Mouse (Mus musculus): ENCODE results near the gene Slf2. TPM values are rescaled to one million over a fixed set of nuclear protein-coding genes. Genes with fewer than 3 reads are reported as not detected.

Slf2 gene
- polyA plus RNA-seq, 1 experiment from 2014 or later, result 57.0 TPM

DNA sequence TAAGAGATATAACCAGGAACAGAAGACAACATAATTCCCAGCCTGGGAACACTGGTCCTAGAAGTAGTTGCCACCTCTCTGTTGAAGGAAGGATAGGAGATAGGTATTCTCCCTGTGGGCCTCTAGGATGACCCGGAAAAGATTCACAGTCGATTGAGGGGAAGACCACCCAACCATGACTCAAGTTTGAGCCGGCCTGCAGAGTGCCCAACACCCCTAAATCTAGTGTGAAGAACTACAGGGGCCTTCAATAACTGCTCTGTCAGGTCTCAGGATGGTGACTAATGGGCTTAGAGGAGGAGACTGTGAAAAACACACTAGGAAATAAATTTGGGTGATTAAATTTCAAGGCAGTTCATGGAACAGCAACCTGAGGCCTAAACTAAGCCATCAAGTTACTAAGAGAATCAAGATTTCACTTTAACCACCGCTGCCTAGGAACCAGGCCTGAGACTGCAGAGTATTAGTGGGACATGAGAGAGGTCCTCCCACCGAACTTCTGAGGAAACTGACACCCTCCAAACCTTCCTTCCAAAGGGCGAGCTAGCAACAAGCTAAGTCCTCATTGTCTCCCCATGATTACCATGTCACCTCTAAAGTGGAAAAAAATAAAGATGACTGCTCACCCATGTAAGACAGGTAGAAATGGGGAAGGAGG is 27.5 kb upstream of the Slf2 start:
- WGBS, result 64% methylated on average over 6 of the region's 6 CpGs
- Histone ChIP-seq H3K9ac (ENCODE audit: low read length) (no peak overlapping the region), H3K4me2 (ENCODE audit: low read depth, severe bottlenecking) (no peak overlapping the region), H3K27me3 (ENCODE audit: control insufficient read depth, insufficient read depth, low read length) (no peaks in the 10 kb centered on the region), H3K4me1 (ENCODE audit: control insufficient read depth, insufficient read depth, low read length) (peaks cover 4% of the 10 kb centered on the region; the same call in 1 of the 2 replicates), H3K36me3 (ENCODE audit: control insufficient read depth, insufficient read depth, low read length) (no peaks in the 10 kb centered on the region), H3K9me3 (ENCODE audit: control insufficient read depth, low read length) (no peaks in the 10 kb centered on the region), H3K27ac (replicated peaks; ENCODE audit: low read depth, low read length) (no peak overlapping the region), H3K4me3 (ENCODE audit: low read depth, low read length) (no peak overlapping the region)
- DNase-seq (ENCODE audit: low spot score) (no peak), ATAC-seq (ENCODE audit: insufficient number of reproducible peaks, low FRiP score, low TSS enrichment, low read depth) (no peak)

DNA sequence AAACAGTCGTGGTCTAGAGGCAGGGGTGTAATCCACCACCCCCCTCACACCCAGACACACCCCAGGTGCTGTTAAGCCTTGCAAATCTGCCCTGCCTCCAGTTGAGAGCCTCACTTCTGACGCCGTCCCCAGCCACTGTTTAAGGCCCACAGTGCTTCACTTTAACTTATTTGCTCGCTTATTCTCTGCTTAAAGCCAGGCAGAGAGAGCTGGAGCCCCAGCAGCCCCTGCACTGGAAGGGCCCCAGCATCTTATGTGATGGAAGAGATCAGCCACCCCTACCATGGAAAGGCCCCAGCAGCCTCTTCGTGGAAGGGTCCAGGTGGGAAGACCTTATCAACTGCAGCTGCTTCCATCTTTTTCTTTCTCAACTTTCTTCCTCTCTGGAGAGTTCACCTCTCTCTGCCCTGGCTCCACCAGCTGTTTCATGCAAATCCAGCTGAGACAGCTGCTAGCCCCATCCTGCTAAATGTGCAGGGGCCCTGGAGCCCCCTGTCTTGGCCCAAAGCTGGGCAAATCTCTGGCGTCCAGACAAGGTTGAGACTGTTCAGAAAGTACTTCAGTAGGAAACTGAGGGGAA is 26.7 kb upstream of the Slf2 start:
- H3K4me1 ChIP-seq (ENCODE audit: control insufficient read depth, insufficient read depth, low read length), result peaks cover 4% of the 10 kb centered on the region; the same call in 1 of the 2 replicates
- no peaks in the 10 kb centered on the region for H3K27me3 ChIP-seq (ENCODE audit: control insufficient read depth, insufficient read depth, low read length)
- H3K4me2 ChIP-seq (ENCODE audit: low read depth, severe bottlenecking), result no peak overlapping the region
- no peaks in the 10 kb centered on the region for H3K9me3 ChIP-seq (ENCODE audit: control insufficient read depth, low read length)
- WGBS, result 31% methylated on average over 6 of the region's 6 CpGs
- H3K9ac ChIP-seq (ENCODE audit: low read length), result no peak overlapping the region
- no peak for ATAC-seq (ENCODE audit: insufficient number of reproducible peaks, low FRiP score, low TSS enrichment, low read depth)
- H3K36me3 ChIP-seq (ENCODE audit: control insufficient read depth, insufficient read depth, low read length), result no peaks in the 10 kb centered on the region
- DNase-seq (ENCODE audit: low spot score), result no peak
- H3K4me3 ChIP-seq (ENCODE audit: low read depth, low read length), result no peak overlapping the region
- H3K27ac ChIP-seq (replicated peaks; ENCODE audit: low read depth, low read length), result no peak overlapping the region

DNA sequence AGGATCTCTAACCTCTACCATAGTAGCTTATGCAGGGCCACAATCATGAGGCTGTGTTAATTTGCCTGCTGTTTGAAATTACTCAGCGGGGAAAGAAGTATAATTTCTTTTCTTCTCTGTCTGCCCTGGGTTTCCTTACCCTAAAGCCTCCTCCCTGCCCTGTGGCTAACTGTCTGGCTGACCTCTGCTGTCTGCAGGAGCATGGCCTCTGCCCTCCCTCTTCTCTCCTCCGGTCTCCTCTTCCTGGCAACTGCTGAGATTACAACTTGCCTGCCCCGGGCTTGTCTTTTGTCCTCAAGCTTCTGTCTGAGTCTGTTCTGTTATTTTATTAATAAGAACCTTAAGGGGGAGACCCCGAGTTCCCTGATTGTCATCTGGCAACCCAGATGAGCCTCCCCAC is 25.6 kb upstream of the Slf2 start:
- ATAC-seq (ENCODE audit: insufficient number of reproducible peaks, low FRiP score, low TSS enrichment, low read depth), result no peak
- Histone ChIP-seq H3K27ac (replicated peaks; ENCODE audit: low read depth, low read length) (no peak overlapping the region), H3K4me3 (ENCODE audit: low read depth, low read length) (no peak overlapping the region)

DNA sequence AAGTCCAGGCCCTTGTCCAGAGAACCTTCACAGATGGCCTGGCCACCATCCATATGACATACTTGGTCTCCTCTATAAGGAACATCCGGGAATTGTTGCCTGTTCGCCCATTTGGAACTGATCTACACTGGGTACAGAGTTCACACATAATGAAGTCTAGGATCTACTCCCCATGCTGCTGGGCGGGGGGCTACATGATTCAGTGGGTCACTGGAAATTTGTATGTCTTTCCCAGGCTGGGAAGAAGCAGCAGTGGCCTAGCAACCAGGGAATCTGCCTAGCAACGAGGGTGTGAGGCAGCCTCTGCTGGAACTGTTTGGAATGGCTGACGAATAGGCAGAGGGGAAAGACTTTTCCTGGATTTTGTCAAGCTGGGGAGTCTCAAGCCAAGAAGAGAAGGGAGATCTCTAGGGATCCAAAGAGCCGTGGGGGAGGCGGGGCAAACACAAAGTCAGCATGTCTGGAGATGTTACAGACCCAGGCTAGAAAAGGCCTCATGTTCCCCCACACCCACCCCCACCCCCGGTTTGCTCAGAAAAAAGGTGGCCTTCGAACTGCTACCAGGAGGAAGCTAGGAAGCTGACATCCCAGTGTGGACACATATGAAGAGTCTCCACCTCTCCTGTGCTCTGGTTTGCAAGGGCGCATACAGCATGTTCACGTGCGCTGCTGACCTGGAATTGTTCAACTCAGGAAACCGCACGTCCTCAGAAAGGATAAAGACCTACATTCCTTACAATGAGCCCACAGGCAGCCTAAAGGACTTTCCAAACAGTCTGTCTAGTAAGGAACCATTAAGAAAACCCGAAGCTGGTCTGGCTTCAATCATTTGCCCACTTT is 22.9 kb upstream of the Slf2 start:
- Histone ChIP-seq H3K27ac (replicated peaks; ENCODE audit: low read depth, low read length) (no peak overlapping the region), H3K27me3 (ENCODE audit: control insufficient read depth, insufficient read depth, low read length) (no peaks in the 10 kb centered on the region)
- no peak for ATAC-seq (ENCODE audit: insufficient number of reproducible peaks, low FRiP score, low TSS enrichment, low read depth)

More for the DNA sequence above, 25.6 kb upstream of the Slf2 start:
- no peaks in the 10 kb centered on the region for H3K4me1 ChIP-seq (ENCODE audit: control insufficient read depth, insufficient read depth, low read length)
- H3K36me3 ChIP-seq (ENCODE audit: control insufficient read depth, insufficient read depth, low read length), result no peaks in the 10 kb centered on the region
- DNase-seq (ENCODE audit: low spot score), result no peak
- WGBS, result 32% methylated on average over 4 of the region's 4 CpGs
- H3K9me3 ChIP-seq (ENCODE audit: control insufficient read depth, low read length), result no peaks in the 10 kb centered on the region
- no peak overlapping the region for H3K9ac ChIP-seq (ENCODE audit: low read length)
- H3K27me3 ChIP-seq (ENCODE audit: control insufficient read depth, insufficient read depth, low read length), result no peaks in the 10 kb centered on the region
- no peak overlapping the region for H3K4me2 ChIP-seq (ENCODE audit: low read depth, severe bottlenecking)

DNA sequence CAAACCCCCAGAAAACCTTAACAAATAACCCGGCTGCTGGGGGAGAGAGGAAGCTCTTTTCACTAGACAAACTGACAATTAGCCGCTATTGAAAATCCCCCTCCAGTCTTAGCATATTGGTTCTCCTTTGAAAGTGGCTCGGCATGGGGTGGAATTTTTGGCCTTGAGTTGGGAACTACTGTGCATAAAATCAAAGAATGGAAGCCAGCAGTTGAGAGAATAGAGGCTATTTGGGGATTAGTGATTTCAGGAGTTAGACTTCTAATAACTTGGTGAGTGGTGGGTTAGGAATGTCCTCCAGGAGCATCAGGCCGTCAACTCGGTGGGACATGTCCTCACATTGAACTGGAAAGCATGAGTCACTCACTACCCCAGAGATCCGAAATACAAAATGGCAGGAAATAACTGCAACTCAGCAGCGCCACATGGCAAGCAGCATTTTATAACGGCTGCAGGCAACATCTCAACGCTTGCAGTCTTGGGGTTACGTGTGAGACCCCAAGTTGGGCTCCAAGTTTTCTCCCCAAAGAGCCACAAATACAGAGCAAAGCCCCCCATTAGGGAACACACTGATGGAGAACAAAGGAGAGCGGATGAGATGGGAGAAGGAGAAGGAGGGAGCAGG is 22.0 kb upstream of the Slf2 start:
- WGBS, result 77% methylated on average over 11 of the region's 11 CpGs
- no peak overlapping the region for H3K27ac ChIP-seq (replicated peaks; ENCODE audit: low read depth, low read length)
- H3K4me3 ChIP-seq (ENCODE audit: low read depth, low read length), result no peak overlapping the region
- no peak overlapping the region for H3K4me2 ChIP-seq (ENCODE audit: low read depth, severe bottlenecking)
- H3K36me3 ChIP-seq (ENCODE audit: control insufficient read depth, insufficient read depth, low read length), result no peaks in the 10 kb centered on the region
- ATAC-seq (ENCODE audit: insufficient number of reproducible peaks, low FRiP score, low TSS enrichment, low read depth), result no peak
- no peak for DNase-seq (ENCODE audit: low spot score)
- no peaks in the 10 kb centered on the region for H3K27me3 ChIP-seq (ENCODE audit: control insufficient read depth, insufficient read depth, low read length)
- no peak overlapping the region for H3K9ac ChIP-seq (ENCODE audit: low read length)
- no peaks in the 10 kb centered on the region for H3K4me1 ChIP-seq (ENCODE audit: control insufficient read depth, insufficient read depth, low read length)
- H3K9me3 ChIP-seq (ENCODE audit: control insufficient read depth, low read length), result no peaks in the 10 kb centered on the region

More for the DNA sequence above, 22.9 kb upstream of the Slf2 start:
- H3K9ac ChIP-seq (ENCODE audit: low read length), result no peak overlapping the region
- no peaks in the 10 kb centered on the region for H3K9me3 ChIP-seq (ENCODE audit: control insufficient read depth, low read length)
- no peak overlapping the region for H3K4me2 ChIP-seq (ENCODE audit: low read depth, severe bottlenecking)
- H3K4me1 ChIP-seq (ENCODE audit: control insufficient read depth, insufficient read depth, low read length), result no peaks in the 10 kb centered on the region
- H3K4me3 ChIP-seq (ENCODE audit: low read depth, low read length), result no peak overlapping the region
- WGBS, result 54% methylated on average over 15 of the region's 15 CpGs
- DNase-seq (ENCODE audit: low spot score), result no peak
- no peaks in the 10 kb centered on the region for H3K36me3 ChIP-seq (ENCODE audit: control insufficient read depth, insufficient read depth, low read length)

DNA sequence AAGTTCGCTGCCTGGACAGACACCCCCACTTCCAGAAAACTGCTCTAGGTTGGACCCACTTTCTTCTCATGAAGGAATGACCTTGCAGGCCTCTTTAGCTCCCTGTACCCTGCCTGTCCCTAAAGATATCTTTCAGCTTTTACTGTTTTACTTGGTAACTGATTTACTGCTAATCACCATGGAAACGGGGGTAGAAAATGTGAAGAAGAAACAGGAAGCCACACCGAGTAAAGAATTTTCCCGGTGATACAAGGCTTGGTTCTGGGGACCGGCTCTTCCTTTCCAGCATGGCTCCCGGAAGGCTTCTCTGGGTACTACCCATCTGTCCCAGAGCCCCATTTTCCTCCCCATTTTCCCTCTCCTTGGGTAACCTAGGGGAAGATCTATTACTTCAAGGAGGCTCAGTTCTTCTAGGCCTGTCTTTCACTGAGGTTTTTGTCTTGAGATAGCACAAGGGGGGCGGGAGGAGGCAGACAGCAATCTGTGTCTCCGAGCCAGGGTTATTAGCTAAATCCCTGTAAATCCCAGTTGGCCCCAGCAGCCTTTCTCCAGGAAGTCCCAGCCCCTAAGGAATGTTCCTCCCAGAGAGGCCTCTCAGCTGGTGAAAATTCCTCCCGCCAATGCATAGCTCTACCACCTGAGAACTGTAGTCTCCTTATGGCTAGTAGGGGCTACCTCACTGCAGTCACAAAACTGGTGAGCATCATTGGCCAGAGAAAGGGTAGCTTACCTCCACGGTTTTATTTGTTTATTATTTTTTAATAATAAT is 16.3 kb upstream of the Slf2 start:
- H3K27ac ChIP-seq (replicated peaks; ENCODE audit: low read depth, low read length), result no peak overlapping the region
- no peaks in the 10 kb centered on the region for H3K36me3 ChIP-seq (ENCODE audit: control insufficient read depth, insufficient read depth, low read length)
- H3K27me3 ChIP-seq (ENCODE audit: control insufficient read depth, insufficient read depth, low read length), result no peaks in the 10 kb centered on the region
- H3K4me3 ChIP-seq (ENCODE audit: low read depth, low read length), result no peak overlapping the region
- H3K9me3 ChIP-seq (ENCODE audit: control insufficient read depth, low read length), result no peaks in the 10 kb centered on the region
- H3K9ac ChIP-seq (ENCODE audit: low read length), result no peak overlapping the region
- peaks cover 6% of the 10 kb centered on the region; the same call in 1 of the 2 replicates for H3K4me1 ChIP-seq (ENCODE audit: control insufficient read depth, insufficient read depth, low read length)
- no peak overlapping the region for H3K4me2 ChIP-seq (ENCODE audit: low read depth, severe bottlenecking)
- no peak for DNase-seq (ENCODE audit: low spot score)
- peak; percentile 70 for ATAC-seq (ENCODE audit: insufficient number of reproducible peaks, low FRiP score, low TSS enrichment, low read depth)
- 51% methylated on average over 10 of the region's 10 CpGs for WGBS

DNA sequence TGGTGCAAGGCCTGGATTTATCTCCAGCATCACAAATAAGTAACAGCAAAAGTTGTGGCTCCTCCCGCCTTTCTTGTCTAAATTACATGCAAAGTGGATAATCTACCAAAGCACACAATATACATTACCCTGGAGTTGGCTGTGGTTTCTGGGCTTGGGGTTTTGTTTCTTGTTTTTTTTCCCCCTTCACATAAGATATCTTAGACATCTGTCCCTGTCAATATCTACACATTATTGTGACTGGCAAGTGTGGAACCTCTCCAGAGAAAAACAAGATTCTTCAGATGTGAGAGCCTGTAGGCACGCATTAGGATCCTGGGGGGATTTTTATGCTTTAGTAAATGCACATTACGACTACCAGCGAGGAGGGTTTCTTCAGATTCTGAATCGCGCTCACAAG is 12.8 kb upstream of the Slf2 start:
- 81% methylated on average over 6 of the region's 6 CpGs for WGBS

More for the DNA sequence above, 12.8 kb upstream of the Slf2 start:
- Histone ChIP-seq H3K9me3 (ENCODE audit: control insufficient read depth, low read length) (no peaks in the 10 kb centered on the region), H3K27ac (replicated peaks; ENCODE audit: low read depth, low read length) (no peak overlapping the region), H3K27me3 (ENCODE audit: control insufficient read depth, insufficient read depth, low read length) (no peaks in the 10 kb centered on the region), H3K4me3 (ENCODE audit: low read depth, low read length) (no peak overlapping the region), H3K4me2 (ENCODE audit: low read depth, severe bottlenecking) (no peak overlapping the region), H3K9ac (ENCODE audit: low read length) (no peak overlapping the region), H3K4me1 (ENCODE audit: control insufficient read depth, insufficient read depth, low read length) (peaks cover 6% of the 10 kb centered on the region; the same call in 1 of the 2 replicates), H3K36me3 (ENCODE audit: control insufficient read depth, insufficient read depth, low read length) (no peaks in the 10 kb centered on the region)
- ATAC-seq (ENCODE audit: insufficient number of reproducible peaks, low FRiP score, low TSS enrichment, low read depth) (no peak), DNase-seq (ENCODE audit: low spot score) (no peak)
